Mouse (Mus musculus) retina, postnatal 7 days (tissue): ENCODE data around the gene Cacng8.
"Not testable (repeated sequence)": the region's sequence is repeated elsewhere in the genome, so short reads cannot be mapped to it uniquely, and the experiment has no call there.

Experiments used
- DNase-seq: peaks from one replicate; pipeline ENCODE4 v3.0.0-alpha.2; 2012; ENCODE audit warnings: low read depth, low spot score

The Cacng8 gene

DNA sequence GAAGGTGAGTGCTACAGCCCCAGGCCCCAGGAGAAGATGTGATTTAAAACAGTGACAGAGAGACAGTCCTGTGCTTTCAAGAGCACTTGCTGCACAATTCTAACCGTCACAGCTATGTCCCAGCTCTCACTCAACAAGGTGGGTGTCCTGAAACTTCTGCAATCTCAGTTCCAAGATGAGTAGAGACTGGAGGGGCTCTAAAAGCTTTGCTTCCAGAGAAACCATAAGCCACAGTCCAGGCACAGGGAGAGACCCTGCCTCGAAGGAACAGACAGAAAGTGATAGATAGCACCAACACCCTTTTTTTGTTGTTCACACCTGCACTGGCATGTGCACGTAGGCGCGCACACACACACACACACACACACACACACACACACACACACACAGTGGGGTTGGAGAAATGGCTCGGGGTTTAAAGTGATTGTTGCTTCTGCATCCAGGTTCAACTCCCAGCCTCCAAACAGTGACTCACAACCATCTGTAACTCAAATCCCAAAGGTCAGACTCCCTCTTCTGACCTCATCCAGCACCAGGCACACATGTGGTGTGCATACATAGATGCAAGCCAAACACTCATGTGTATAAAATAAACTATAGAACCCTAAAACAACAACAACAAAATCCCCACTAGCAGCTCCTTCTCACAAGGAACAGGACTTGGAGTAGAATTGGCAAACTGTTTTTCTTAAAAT lies 4.3 kb upstream of the Cacng8 start:
- no peak for DNase-seq

DNA sequence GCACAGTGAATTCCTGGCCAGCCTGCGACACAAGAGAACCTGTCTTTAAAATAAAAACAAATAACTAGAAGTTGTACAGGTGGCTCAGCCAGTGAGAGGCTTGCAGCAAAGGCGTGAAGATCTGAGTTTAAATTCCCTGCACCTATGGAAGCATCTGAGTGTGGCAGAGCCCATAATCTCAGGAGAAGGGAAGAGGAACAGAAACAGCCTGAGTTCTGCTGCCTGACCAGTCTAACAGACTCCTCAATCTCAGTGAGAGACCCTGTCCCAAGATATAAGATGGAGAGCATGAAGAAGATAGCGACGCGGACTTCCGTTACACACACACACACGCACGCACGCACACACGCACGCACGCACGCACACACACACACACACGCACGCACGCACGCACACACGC lies 2.7 kb upstream of the Cacng8 start:
- DNase-seq, result no peak

DNA sequence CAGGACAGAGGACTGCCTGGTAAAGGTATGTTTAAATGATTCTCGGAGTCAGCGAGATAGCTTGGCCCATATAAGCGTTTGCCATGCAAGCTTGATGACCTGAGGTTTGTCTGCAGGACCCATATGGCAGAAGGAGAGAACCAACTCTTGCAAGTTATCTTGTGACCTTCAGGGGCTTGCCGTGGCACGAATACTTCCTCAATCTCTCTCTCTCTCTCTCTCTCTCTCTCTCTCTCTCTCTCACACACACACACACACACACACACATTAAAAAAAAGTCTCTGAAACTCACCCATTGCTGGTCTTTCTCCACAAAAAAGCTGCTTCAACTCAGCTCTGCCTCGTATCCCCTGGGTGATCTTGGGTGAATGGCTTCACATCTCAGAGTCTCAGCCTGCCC lies 1.6 kb upstream of the Cacng8 start:
- DNase-seq, result no peak

DNA sequence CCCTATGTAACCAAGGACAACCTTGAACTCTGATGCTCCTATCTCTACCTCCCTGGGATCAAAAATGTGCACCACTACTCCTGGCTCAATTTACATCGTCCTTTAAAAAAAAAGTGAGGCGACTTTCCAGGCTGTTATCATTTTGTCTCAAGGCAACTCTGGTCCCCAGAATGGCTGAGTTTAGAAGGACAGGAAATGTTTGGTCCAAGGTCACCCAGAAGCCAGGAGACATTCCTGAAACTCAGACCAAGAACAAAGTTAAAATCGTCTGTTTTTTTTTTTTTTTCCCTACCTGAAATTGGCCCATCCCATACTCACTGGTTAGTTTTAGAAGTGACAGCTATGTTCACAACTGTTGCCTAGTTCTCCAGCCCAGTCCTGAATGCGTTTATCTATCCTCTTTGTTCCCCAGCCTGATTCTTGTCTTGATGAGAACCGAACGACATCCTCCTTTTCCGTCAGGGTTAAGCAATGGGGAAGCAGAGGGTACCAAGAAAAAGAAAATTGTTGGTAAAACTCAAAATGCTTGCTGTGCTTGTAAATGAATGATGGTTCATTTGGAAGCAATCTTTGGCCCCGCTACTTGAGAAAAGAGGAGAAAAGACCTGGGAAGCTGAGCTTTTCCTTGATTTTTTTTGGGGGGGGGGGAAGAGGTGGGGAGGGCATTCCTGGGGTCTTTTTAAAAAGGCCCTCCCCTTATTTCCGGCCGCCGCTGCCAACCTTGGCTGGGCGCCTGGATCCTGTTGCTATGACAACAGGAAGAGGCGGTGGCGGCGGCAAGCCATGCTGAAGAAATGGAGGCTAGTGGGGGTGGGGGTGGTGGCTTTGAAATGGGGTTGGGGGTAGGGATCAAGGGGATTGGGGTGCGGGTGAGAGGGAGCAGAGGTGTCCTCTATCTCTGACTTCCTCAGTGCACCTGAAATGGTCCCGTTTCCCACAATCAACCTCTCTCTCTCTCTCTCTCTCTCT lies 755 bp upstream of the Cacng8 start:
- no peak for DNase-seq

DNA sequence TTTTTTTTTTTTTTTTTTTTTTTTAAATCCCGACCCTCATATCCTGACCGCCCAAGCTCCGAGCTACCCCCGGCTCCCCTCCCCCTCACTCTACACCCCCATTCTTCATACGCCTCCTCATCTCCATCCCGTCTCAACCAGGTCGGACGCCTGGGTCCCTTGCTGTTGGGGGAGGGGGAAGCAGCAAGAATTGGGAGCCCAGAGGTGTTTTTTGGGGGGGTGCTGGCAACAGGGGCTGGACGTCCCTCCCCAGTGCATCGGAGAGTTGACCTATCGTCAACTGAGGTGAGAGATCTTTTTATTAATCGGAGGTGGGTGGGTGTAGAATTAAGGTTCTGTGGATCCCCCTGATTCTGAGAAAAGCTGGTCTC lies 583 bp downstream of the Cacng8 start:
- no peak for DNase-seq

DNA sequence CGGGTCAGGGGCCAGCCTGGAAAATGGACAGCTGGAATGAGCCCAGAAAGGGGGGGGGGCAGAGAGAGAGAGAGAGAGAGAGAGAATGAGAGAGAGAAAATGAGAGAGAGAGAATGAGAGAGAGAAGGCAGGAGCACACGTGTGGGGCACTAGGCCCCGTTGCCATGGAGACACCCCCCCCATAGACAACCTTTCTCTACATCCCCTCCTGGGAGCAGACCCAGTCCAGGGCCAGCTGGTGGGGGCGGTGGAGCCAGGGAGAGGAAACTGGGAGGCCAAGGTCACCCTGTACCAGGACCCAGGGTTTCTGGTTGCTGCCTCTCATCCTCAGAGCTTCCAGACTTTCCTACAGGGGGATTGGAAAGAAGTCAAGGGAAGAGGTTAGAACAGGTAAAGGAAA lies 1.3 kb downstream of the Cacng8 start:
- DNase-seq, result no peak

DNA sequence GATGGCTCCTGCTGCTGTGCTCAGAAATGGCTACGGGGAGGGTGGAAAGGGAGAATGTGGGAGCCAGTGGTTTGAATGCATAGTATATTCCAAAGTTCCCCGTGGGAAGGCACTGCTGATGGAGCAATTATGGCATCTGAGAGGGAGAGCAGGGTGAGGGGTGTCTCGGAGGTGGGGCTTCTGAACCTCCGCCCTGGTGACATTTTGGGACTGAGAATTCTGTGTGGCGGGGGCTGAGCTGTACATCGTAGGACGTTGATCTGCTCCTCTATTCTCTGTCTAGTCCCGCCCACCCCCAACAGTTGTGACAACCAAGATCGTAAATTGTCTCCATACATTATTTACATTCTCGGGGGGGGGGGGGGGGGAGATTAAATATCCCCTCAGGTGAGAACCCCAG lies 6.9 kb downstream of the Cacng8 start:
- DNase-seq, result no peak

DNA sequence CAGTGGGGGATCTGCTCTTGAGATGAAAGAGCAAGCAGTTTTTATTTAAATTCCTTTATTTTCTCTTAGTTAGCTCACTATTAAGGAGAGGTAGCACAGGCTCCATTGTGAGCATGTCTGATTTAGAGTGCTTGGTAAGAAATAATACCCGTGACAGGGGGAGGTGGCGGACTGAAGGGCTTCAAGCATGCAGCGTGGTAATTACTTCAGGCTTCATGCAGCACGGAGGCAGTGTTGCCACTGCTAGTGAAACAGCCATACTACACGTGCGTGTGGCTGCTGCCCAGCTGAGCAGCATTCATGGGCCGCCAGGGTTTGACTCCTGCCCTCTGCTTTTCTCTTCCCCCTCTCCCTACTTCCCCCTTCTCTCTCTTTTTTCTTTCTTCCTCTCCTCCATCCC lies 7.3 kb downstream of the Cacng8 start:
- DNase-seq, result no peak

DNA sequence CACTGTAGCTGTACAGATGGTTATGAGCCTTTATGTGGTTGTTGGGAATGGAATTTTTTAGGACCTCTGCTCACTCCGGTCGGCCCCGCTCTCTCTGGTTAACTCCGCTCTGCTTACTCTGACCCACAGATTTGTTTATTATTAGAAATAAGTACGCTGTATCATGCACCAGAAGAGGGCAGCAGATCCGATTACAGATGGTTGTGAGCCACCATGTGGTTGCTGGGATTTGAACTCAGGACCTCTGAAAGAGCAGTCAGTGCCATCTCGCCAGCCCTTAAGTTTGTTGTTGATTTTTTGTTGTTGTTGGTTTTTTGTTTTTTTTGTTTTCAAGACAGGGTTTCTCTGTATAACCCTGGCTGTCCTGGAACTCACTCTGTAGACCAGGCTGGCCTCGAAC lies 7.9 kb downstream of the Cacng8 start:
- DNase-seq, result not testable (repeated sequence)

DNA sequence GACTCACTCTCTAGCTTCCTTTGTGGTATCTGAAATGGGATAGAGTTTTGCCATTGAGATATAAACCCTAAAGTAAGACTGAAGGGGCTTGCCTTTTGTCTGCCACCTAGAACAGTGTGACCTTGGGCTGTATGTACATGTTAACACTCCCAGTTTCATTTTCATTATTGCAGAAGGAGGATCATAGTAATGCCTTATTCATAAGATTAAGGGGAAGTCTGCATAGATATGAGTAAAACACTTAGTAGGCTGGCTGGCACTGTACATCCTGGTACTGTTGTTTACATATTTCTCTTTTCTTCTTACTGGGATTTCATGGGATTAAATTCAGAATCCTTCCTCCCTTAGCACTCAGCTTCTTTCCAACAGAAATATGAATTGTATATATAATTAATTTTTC lies 9.5 kb downstream of the Cacng8 start:
- DNase-seq, result no peak

DNA sequence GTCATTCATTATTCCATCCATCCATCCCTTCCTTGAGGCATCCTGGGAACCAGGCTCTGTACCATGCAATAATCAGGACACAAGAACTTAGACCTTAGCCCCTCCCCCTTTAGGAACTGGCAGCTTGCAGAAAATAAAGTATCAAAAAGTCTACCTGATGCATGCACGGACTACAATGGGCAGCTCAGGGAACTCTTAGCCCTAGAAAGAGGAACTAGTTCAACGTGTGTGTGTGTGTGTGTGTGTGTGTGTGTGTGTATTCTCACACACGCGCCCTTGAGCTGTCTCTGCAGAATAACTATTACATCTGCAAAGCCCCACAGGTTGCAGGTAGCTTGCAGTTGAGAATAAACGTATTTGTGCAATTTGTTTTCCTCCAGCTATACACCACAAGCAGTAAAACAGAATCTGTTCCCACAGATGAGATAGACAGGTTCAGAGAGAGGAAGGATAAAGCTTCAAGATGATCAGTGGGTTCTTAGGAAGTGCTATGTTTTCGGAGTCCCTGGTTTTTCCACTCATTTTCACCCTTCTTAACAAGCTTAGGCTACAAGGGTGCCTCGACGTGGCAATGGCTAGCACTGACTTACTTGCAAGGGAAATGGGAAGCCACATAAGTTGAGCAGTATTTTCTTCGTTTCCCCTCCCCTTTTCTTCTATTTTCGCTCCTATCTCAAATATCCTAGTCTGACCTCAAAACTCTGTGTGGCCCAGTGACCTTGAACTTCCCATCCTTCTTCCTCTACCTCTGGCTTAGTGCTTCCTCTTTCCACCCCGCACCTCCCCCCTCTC lies 19.4 kb downstream of the Cacng8 start:
- DNase-seq, result no peak

DNA sequence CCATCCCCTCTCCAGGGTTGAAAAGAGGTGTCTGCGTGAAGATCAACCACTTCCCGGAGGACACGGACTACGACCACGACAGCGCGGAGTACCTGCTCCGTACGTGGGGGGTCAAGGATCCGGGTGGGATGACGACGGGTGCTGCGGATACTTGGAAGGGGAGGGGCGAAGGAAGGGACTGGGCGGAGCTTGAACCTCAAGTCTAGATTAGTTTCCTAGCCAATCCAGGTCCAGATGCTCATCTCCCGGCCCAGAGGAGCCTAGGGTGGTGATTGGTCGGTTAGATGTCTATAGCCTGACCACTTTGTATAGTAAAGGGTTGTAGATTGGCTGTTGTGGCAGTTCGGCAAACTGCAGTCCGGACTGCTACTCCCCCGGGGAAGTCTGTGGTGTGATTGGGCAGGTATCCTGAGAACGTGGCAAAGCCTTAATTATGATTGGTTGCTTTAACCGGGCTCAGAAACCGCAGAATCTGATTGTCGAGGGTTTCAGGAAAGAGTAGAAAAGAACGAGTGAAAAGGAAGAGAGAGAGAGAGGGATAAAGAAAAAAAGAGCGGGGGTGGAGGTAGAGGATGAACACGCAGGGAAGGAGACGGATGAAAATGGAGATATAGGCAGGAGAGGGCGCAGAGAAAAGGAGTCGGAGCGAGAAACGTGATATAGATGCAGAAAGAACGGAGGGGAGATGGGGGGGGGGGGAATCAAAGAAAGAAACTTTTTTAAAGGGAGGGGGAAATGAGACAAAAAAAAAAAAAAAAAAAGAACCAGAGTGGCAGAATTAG lies 20.9 kb downstream of the Cacng8 start:
- DNase-seq, result peak; percentile 45

DNA sequence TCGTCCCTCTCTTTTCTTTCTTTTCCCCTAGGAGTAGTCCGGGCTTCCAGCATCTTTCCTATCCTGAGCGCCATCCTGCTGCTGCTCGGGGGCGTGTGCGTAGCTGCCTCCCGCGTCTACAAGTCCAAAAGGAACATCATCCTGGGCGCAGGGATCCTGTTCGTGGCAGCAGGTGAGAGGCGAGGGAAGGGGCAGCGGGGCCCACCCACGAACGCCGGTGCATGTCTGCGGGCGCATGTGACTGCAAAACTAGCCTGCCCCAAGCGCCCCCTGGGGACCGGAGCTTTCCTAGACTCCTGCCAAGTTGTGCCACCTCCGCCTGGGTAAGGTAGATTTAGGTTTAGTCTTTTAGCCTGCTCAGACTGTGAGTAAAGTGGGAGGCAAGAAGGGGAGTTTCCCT lies 21.6 kb downstream of the Cacng8 start:
- DNase-seq, result no peak

DNA sequence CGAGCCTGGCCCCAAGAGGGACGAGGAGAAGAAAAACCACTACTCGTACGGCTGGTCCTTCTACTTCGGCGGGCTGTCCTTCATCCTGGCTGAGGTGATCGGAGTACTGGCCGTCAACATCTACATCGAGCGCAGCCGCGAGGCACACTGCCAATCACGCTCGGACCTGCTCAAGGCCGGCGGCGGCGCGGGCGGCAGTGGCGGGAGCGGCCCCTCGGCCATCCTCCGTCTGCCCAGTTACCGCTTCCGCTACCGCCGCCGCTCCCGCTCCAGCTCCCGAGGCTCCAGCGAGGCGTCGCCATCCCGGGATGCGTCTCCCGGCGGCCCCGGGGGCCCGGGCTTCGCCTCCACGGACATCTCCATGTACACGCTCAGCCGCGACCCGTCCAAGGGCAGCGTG lies 24.4 kb downstream of the Cacng8 start:
- DNase-seq, result no peak

DNA sequence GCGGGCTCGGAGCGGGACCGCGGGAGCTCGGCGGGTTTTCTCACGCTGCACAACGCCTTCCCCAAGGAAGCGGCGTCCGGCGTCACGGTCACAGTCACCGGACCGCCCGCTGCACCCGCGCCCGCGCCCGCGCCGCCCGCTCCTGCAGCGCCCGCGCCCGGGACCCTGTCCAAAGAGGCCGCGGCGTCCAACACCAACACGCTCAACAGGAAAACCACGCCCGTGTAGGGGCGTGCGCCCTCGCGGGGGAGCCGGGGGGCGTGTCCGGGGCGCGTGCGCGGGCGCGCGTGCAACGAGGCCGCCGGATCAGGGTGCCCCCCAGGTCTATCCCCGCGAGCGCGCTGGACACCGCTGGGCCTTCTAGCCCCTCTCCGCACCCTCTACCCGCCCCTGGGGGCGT lies 24.9 kb downstream of the Cacng8 start:
- no peak for DNase-seq

DNA sequence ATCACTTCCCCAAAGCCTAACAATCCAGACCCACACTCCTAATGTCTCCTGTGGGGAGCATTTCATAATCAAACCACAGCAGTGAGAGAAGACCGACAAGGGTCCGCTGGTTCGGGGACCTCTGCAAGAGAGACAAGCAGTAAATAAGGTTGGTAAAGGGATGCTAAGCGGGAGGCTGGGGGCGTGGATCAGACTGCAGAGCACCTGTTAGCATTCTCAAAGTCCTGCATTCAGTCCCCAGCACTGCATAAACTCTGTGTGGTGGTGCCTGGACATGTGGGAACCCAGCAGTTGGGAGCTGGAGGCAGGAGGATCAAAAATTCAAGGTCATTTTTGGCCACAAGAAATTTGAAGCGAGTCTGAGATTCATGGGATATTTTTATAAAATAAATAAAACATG lies 29.5 kb downstream of the Cacng8 start:
- no peak for DNase-seq

DNA sequence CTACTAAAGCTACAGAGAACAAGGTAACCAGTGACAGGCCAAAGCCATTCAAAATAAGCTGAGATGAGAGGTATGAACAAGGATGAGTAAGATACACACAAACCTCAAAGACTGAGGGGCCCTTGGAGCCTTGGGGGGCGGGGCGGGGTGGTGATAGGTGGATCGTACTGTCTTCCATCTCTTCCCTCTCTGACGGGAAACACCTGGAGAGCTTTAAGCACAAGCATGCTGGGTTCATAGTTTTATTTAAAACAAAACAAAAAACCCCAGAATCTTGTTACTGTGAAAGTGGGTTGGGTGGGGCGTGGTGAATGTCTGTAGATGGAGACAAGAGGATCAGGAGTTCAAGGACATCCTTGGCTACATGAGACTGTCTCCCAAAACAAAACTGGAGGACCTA lies 30.0 kb downstream of the Cacng8 start:
- DNase-seq, result no peak

DNA sequence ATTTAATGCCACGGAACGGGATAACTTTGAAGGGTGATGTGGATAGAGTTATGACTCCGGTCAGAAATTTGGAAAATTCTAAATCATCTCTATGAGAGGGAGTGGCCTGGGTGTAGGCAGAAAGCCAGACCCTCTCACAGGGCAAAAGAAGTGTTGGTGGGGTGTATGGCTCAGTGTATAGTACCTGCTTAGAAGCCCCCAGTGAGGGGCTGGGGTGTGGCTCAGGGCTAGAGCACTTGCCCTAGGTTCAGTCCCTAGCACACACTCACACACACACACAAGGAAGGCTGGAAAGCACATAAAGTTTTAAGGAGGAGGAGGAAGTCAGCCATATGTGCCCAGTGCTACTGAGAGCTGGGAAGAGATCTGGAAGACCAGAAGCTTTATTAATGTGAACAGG lies 30.8 kb downstream of the Cacng8 start:
- DNase-seq, result no peak

DNA sequence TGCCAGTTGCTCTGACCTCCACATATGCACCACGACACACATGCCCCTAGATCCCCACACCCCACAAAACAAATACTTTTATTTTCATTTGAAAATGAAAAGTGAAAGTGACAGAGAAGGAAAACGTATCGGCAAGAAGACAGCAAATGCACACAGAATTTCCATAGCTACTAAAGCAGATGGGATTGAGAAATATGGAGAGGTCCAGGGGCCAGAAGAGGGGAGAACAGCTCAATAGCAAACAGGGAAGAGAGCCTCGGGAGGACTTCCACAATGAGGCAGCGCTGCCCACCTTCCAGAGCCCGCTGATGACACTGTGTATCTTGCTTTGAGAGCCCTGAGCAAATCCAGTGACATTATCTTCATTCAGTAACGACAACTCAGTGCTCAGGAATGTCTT lies 31.6 kb downstream of the Cacng8 start:
- no peak for DNase-seq

DNA sequence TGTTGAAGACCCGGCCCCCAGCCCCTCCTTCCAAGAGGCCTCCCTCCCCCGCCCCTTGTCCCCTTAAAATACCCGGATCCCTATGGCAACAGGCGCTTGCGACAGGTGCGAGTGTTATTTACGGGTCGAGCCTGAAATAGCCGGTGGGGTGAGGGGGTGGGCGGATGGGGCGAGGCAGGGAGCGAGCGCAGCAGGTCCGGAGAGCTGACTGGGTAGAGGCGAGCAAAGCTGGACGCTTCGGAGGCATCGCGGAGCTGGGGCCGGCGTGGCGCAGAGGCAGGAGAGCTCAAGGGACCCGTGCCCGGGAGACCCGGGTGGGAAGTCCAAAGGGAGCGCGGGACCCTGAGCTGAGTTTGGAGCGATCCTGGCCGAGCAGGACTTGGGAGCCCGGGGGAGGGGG lies 32.9 kb downstream of the Cacng8 start:
- DNase-seq, result no peak

DNA sequence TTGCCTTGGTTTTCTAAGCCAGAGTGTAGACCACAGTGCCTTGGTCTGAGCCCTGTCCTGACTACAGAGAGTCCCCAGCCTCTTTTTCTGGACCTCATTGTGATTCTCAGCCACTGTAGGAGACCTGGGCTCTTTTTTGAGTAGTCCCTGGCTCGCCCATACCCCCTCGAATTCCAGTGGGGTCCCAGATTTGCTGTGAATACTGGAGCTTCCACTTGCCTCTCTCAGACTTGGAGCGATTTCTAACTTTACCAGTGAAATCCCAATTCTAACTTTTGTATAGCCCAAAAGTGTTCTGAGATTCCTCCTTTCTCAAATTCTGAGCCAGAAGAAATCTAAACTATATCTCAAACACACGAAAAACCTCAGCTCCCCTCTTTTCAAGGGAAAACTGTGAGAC lies 33.4 kb downstream of the Cacng8 start, which contains the start of gene Cacng6:
Gene Cacng6 (plus strand): TSS at position 301 of the 400 bp plus-strand sequence.
- DNase-seq, result no peak
